Mouse (Mus musculus) lung, postnatal 0 days (tissue): Measurements from ENCODE around the gene Xndc1. TPM values are rescaled to one million over a fixed set of nuclear protein-coding genes. Genes with fewer than 3 reads are reported as not detected.

Experiments
- ATAC-seq: fragments of 200-750 bp; cut with Nextera tagmentation; 2 replicates; pipeline ENCODE4 v1.8.0; 2017; ENCODE audit warnings: moderate library complexity
- DNase-seq: peaks from one replicate; pipeline ENCODE4 v3.0.0-alpha.2; 2016; ENCODE audit warnings: low spot score
- H3K27ac ChIP-seq: fragments of 300-500 bp; sonication (generic); 2 replicates; pipeline ENCODE4 v1.5.1; 2014; ENCODE audit warnings: antibody characterized with exemption, mild to moderate bottlenecking, low read length, mixed read lengths
- H3K27me3 ChIP-seq: fragments of 300-500 bp; sonication (generic); replicated peaks from 2 replicates; pipeline ENCODE4 v1.6.1; 2014; ENCODE audit warnings: low read length, mixed read lengths; ENCODE audit not compliant: insufficient read depth
- H3K36me3 ChIP-seq: fragments of 300-500 bp; sonication (generic); 2 replicates; pipeline ENCODE4 v1.6.1; 2014; ENCODE audit warnings: low read length, mixed read lengths; ENCODE audit not compliant: insufficient read depth
- H3K4me1 ChIP-seq: fragments of 300-500 bp; sonication (generic); 2 replicates; pipeline ENCODE4 v1.6.1; 2014; ENCODE audit warnings: antibody characterized with exemption, low read depth, low read length, mixed read lengths; ENCODE audit not compliant: insufficient read depth
- H3K4me2 ChIP-seq: fragments of 300-500 bp; sonication (generic); replicated peaks from 2 replicates; pipeline ENCODE4 v1.6.1; 2014; ENCODE audit warnings: low read depth, mild to moderate bottlenecking, low read length, moderate library complexity, mixed read lengths
- H3K4me3 ChIP-seq: fragments of 300-500 bp; sonication (generic); 2 replicates; pipeline ENCODE4 v1.5.1; 2014; ENCODE audit warnings: low read depth, low read length
- H3K9ac ChIP-seq: fragments of 300-500 bp; sonication (generic); replicated peaks from 2 replicates; pipeline ENCODE4 v1.6.1; 2014; ENCODE audit warnings: low read depth, mild to moderate bottlenecking
- H3K9me3 ChIP-seq: fragments of 300-500 bp; sonication (generic); 2 replicates; pipeline ENCODE4 v1.6.1; 2016; ENCODE audit warnings: low read length, mixed read lengths
- CTCF ChIP-seq: IDR thresholded peaks from 2 replicates; pipeline ENCODE4 v1.5.1; 2016; ENCODE audit warnings: antibody characterized with exemption, mild to moderate bottlenecking
- EP300 ChIP-seq: IDR thresholded peaks from 2 replicates; pipeline ENCODE4 v1.6.1; 2016; ENCODE audit warnings: antibody characterized with exemption, mild to moderate bottlenecking, control low read depth
- WGBS: fragments of 180-500 bp; shearing (Covaris S2); extraction: QIAGEN DNeasy Blood & Tissue Kit; methylation state at CpG from one replicate; pipeline ENCODE4 v1.1.7; 2014; 5-methylcytosine and 5-hydroxymethylcytosine counted together
- polyA plus RNA-seq: library from polyadenylated mRNA; unstranded; fragments of >200 nt; fragmentation: Nextera tagmentation; extraction: Ambion mirVana; gene quantifications from 2 replicates; pipeline ENCODE4 v1.2.1, GENCODE M21; 2015

Gene Xndc1
- polyA plus RNA-seq, 1 experiment from 2014 or later: 6.2 TPM

DNA sequence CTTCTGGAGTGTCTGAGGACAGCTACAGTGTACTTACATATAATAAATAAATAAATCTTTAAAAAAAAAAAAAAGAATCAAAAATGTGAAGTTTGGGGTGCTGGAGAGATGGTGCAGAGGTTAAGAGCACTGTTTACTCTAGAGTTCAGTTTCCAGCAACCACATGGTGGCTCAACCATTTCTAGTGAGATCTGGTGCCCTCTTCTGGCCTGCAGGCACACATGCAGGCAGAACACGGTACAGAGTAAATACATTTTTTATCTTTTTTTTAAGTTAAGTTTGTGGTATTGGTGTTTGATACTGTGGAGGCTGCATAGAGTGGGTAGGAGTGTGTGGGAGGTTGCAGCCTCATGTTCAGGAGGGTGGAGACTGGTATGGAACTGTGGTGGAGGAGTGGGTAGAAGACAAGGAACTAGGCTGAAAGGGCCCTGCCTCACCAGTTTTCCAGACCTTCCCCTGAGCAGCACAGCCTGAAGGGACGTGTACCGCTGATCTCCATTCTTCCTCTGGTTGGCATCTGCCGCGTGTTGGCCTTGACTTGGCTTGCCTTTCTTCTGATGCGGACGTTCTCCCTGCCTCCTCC is 11.5 kb downstream of the Xndc1 start:
- Histone ChIP-seq H3K4me1 (no peaks in the 10 kb centered on the region), H3K9me3 (no peaks in the 10 kb centered on the region), H3K27me3 (no peaks in the 10 kb centered on the region), H3K36me3 (peaks cover 30% of the 10 kb centered on the region), H3K27ac (no peak overlapping the region), H3K9ac (no peak overlapping the region), H3K4me3 (no peak overlapping the region), H3K4me2 (no peak overlapping the region)
- TF ChIP-seq EP300 (no peak), CTCF (peak; percentile 73)
- WGBS: 73% methylated on average over 7 of the region's 7 CpGs
- no peak for ATAC-seq
- DNase-seq: peak; percentile 26

DNA sequence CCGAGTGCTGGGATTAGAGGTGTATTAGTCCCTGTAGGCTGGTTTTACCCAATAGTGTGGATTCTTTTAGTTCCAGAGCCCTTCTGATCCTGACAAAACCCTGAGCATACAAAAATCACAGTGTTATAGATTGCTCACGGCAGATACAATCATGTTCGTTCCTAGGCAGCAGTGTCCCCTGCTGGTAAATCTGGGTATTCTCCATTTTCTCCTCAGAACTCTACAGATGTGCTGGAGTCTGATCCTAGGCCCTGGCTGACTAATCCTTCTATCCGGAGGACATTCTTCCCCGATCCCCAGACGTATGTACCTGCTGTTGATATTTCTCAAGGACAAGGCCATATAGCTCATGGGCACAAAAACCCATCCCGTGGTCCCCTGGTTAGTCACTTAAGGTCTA is 13.2 kb downstream of the Xndc1 start:
- peak; percentile 82 for TF ChIP-seq CTCF
- TF ChIP-seq EP300: no peak
- Histone ChIP-seq H3K27ac (no peak overlapping the region), H3K27me3 (no peaks in the 10 kb centered on the region), H3K9me3 (no peaks in the 10 kb centered on the region), H3K4me3 (no peak overlapping the region), H3K9ac (no peak overlapping the region), H3K4me2 (no peak overlapping the region), H3K4me1 (no peaks in the 10 kb centered on the region), H3K36me3 (peaks cover 27% of the 10 kb centered on the region)
- ATAC-seq: peak; percentile 40; the same call in 1 of the 2 replicates
- WGBS: 71% methylated on average over 7 of the region's 7 CpGs
- peak; percentile 44 for DNase-seq

DNA sequence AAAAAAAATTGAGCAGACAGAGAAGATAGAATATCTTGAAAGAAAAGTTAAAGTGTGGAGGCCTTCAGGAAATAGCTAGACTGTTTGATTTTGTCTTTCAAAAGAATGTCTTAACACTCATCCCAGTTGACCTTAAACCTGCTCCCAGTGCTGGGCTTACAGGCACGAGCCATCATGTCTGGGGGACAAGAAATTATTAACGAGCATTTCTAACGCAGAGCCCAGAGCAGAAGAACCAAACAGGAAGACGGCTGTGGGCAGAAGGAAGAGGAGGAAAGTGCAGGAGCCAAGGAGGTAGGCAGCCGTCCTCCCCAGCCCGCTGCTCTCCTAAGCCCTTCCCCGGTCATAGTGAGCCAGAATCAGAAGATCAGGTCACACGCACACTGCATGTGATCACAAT is 15.0 kb downstream of the Xndc1 start:
- H3K36me3 ChIP-seq: peaks cover 24% of the 10 kb centered on the region
- no peak for ATAC-seq

DNA sequence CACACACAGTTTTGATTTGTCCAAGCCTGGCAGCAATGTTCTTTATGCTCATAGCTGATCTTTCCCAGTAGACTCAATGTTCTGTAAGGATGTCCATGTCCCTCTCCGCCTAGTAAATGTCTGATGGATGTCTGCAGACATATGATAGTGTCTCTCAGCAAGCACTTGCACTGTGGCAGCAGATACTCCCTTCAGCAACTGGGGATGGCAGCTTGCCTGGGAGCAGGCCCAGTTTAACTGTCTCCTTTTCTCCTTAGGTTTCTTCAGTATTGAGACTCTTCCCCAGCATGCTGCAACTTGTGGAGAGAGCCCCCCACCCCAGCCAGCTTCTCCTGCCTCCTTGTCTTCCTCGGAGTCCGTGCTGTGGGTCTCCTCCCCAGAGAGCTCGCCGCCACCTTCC is 16.5 kb downstream of the Xndc1 start:
- H3K27ac ChIP-seq: no peak overlapping the region
- no peak overlapping the region for H3K4me3 ChIP-seq
- 90% methylated on average over 5 of the region's 5 CpGs for WGBS
- no peaks in the 10 kb centered on the region for H3K9me3 ChIP-seq
- H3K27me3 ChIP-seq: no peaks in the 10 kb centered on the region
- DNase-seq (no peak), ATAC-seq (no peak)
- peaks cover 17% of the 10 kb centered on the region for H3K36me3 ChIP-seq
- H3K9ac ChIP-seq: no peak overlapping the region
- TF ChIP-seq EP300: no peak
- no peak for TF ChIP-seq CTCF
- no peaks in the 10 kb centered on the region for H3K4me1 ChIP-seq
- no peak overlapping the region for H3K4me2 ChIP-seq

More for the DNA sequence above, 15.0 kb downstream of the Xndc1 start:
- Histone ChIP-seq H3K4me3 (no peak overlapping the region), H3K9me3 (no peaks in the 10 kb centered on the region), H3K27ac (no peak overlapping the region), H3K4me1 (no peaks in the 10 kb centered on the region), H3K9ac (no peak overlapping the region), H3K4me2 (no peak overlapping the region), H3K27me3 (no peaks in the 10 kb centered on the region)
- TF ChIP-seq CTCF (no peak), EP300 (no peak)
- DNase-seq: no peak
- 62% methylated on average over 8 of the region's 8 CpGs for WGBS

DNA sequence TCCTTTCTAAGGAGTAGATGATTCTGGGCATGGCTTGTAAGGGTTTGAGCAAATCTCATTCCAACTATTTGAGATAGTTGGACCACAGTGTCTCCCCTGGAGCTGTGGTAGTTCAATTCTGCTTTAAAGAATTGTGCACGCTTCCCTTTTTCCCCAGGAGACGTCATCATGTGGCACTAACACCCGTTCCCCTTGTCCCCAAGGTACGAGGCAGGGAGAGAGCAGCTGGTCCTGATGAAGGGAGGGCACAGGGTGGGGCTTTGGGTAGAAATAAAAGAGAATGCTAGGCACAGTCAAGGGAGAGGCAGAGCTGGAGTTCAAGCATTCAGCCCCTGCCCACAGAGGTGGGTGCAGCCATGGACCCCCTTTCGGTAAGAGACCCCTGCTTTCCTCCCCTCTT is 17.5 kb downstream of the Xndc1 start, which contains the start of gene Trpc2:
TSS of gene Trpc2 (plus strand) at position 301 of the 400 bp plus-strand sequence.
- Histone ChIP-seq H3K4me2 (no peak within 1 kb of the TSS), H3K36me3 (peaks cover 17% of the 10 kb centered on the region), H3K27ac (no peak within 1 kb of the TSS), H3K27me3 (no peaks in the 10 kb centered on the region), H3K9ac (no peak within 1 kb of the TSS), H3K4me1 (no peaks in the 10 kb centered on the region), H3K4me3 (no peak within 1 kb of the TSS), H3K9me3 (no peaks in the 10 kb centered on the region)
- no peak for ATAC-seq
- DNase-seq: no peak
- no peak for TF ChIP-seq CTCF
- TF ChIP-seq EP300: no peak
- 80% methylated on average over 5 of the region's 5 CpGs for WGBS

DNA sequence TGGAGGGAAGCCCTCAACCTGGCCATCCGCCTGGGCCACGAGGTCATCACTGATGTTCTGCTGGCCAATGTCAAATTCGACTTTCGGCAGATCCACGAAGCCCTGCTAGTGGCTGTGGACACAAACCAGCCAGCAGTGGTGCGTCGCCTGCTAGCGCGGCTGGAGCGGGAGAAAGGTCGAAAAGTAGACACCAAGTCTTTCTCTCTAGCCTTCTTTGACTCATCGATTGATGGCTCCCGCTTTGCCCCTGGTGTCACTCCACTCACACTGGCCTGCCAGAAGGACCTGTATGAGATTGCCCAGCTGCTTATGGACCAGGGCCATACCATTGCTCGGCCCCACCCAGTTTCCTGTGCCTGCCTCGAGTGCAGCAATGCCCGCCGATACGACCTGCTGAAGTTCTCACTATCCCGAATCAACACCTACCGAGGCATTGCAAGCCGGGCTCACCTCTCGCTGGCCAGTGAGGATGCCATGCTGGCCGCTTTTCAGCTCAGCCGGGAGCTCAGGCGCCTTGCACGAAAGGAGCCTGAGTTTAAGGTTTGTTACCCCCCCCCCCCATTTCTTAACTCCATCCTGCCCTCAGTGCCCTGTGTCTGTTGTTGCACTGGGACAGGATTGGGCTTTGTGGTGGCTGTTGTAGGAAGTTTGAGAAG is 18.9 kb downstream of the Xndc1 start:
- DNase-seq (no peak), ATAC-seq (no peak)
- Histone ChIP-seq H3K27ac (no peak overlapping the region), H3K27me3 (no peaks in the 10 kb centered on the region), H3K4me3 (no peak overlapping the region), H3K4me1 (no peaks in the 10 kb centered on the region), H3K36me3 (peaks cover 11% of the 10 kb centered on the region; the same call in 1 of the 2 replicates), H3K9ac (no peak overlapping the region), H3K9me3 (no peaks in the 10 kb centered on the region), H3K4me2 (no peak overlapping the region)
- TF ChIP-seq EP300 (no peak), CTCF (no peak)
- 86% methylated on average over 24 of the region's 26 CpGs for WGBS
